Mouse (Mus musculus) kidney, adult 8-10 months (tissue): ENCODE results near the gene Trabd2b.

Source experiments
- DNase-seq, 2 experiments: peaks; one replicate each; pipeline ENCODE4 v3.0.0; 2022

Gene Trabd2b

DNA sequence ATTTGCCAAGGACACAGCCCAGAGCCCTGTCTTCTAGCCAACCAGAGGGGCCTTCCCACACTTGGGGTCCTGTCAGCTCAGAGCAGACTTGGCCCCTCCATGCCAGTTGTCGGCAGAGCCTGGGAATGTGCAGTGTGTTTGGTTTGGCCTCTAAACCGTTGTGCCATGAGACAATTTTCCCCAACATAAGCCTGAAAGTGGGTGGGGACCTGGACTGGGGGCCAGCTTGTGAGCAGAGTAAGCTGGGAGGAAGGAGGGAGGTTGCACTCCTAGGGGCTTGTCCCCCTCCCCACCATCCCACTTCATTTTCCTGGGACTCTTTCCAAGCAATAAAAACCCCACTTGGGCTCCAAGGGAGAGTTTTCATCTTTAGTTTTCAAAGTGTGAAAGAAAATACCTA lies 201.3 kb downstream of the Trabd2b start:
- DNase-seq, result no peak

DNA sequence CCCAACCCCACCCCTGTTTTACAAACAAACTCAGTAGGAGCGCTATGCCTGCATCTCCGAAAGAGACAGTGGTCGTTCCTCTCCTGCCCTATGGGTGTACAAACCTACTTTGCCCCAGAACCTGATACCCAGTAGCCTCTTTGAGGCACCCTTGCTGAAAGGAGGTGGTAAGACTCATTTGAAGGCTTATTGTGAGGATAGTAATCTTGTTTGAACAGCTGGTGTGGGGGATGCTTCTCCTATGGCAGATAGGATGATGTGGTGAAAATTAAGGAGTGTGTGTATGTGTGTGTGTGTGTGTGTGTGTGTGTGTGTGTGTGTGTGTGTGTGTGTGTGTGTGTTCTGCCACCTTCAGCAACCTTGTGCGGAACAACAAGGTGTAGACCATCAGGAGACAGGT lies 202.8 kb downstream of the Trabd2b start:
- no peak for DNase-seq

DNA sequence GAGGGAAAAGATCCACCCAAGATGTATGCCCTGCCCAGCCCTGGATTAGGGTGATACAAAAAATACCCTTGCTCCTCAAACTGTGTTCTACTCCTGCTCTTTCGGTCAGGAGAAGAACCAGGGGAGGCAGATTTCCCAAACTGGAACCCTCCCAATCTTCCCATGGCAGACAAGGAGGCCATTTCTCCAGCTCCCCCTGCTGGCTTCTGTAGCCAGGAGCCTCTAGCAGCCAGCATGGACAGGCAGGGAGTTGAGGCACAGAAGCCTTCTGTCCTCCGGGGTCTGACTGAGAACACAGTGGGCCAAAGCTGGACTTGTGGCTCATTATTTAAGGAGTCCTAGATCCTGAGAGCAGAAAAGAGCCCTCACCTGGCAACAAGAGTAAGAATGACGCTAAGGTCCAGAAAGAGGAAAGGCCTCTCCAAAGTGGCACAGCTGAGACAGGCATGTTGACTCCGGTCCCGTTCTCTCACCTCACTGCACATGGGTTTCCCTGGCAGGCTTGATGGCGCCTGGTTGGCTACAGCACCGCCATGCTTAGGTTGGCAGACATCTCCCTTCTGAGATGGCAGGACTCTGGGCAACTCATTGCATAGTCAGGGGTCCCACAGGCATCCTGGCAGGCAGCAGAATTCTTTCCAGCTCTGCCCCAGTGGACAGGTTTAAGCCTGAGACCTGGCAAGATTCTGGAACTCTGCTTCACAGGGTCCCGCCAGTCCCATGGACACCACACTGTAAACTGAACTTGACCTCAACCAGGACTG lies 204.8 kb downstream of the Trabd2b start:
- no peak for DNase-seq

GRCm38 (mm10) chr4:114612032-114612431 lies 205.5 kb downstream of the Trabd2b start:
- no peak for DNase-seq

DNA sequence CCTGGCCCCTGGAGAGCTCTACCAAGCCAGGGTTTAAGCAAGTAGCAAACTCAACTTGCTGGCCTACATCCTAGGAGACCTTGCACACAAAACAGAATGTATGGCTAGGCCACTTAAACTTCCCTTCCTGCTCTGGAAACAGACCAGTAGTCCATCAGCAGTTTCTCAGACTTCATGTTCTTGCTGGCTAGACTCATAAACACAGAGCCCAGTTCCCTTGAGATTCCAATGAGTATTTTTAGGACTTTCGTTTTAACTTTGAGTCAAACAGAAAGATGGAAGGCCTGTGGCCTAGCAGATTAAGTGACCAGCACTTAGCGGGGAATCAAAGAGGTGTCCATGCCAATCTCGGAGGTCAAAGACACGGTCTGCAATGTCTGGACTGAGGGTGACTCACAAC lies 206.3 kb downstream of the Trabd2b start:
- no peak for DNase-seq

GRCm38 (mm10) chr4:114614086-114614485 lies 207.6 kb downstream of the Trabd2b start:
- peak; percentile 18 to 41 for DNase-seq

- no peak for DNase-seq
Measured at GRCm38 (mm10) chr4:114615765-114616164, 209.2 kb downstream of the Trabd2b start.

DNA sequence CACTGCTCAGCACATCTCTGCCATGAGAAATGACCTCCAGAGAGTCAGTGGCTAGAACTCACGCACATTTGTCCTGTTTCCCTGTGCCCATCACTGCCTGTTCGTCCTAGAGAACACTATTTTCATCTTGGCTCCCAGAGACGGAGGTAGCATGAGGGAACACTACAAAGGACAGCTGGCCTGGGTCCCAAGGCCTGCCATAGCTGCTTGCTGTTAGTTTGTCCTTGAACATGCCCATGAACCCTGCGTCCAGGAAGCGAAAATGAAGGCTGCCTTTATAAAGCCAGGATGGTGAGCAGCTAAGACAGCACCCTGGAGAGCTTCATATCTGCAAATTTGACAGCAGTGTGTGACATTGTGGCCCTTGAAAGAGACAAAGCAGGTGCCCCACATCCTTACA lies 216.4 kb downstream of the Trabd2b start:
- no peak for DNase-seq

GRCm38 (mm10) chr4:114624114-114624910 lies 217.8 kb downstream of the Trabd2b start:
- DNase-seq, result no peak

- DNase-seq, result no peak
Measured at GRCm38 (mm10) chr4:114625357-114625756, 218.8 kb downstream of the Trabd2b start.

DNA sequence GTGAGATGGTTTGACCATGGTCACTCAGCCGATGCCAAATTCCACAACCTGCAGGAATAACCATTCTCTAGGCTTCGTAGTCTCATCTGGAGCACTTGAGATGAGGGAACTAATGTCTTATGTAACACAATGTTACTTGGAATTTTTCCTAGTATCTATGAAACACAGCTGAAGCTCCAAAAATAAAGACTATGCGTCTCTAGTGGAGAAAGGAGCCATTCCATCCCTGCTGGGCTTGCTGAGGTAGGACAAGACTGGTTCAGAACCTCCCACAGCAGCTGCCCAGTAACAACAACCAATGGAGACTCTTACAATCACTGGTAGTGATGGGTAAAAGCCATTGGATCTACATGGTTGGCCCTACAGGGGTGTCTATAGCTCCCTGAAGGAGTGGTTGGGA lies 219.4 kb downstream of the Trabd2b start:
- no peak for DNase-seq

DNA sequence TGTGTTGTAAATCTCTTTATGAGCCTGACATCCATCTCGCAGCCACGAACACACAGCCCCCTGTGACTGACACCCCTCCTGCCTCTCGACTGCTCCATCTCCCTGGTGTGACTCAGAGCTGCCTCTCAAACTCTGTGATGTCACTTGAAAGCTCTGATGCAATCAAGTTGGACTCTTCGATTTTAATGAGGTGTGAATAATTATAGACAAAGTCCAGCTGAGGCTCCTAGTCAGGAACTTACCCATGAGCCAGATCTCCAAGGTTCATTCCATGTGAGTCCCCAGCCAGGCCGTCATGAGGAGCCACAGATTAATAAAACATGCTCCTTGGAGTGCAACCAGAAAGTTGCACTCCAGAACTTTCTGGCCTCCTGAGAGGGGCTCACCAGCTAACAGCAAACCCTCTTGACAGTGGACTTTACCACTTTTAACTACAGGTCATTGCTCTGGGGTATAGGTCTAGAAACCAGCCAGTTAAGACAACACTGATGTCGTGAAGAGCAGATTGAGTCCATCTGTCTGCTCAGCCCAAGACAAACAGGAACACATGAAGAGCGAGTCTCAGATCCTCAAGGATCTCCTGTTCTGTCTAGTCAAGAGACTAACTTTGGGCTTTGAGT lies 221.3 kb downstream of the Trabd2b start:
- DNase-seq, result peak; percentile 25 to 49

GRCm38 (mm10) chr4:114635889-114636288 lies 229.4 kb downstream of the Trabd2b start:
- peak; percentile 59 to 83 for DNase-seq

DNA sequence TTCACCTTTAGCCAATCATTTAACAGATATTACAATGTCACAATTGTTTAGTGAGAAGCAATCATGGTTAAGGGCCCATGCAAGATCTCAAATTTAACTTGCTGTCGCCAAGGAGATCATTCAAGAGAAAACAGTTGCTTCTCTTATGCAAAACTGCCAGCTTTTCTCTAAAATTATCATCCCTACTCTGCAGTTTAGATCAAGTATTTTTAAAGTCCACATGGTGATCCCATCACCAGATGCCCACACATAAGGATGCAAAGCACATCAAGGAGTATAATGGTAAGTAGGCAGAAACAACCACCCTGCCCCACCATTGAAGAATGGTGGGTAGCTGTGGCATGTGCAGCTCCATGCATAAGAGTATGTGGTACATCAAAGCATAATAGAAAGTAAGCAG lies 229.8 kb downstream of the Trabd2b start:
- DNase-seq, result no peak

- peak; percentile 27 to 46 for DNase-seq
Measured at GRCm38 (mm10) chr4:114637120-114637519, 230.6 kb downstream of the Trabd2b start.

DNA sequence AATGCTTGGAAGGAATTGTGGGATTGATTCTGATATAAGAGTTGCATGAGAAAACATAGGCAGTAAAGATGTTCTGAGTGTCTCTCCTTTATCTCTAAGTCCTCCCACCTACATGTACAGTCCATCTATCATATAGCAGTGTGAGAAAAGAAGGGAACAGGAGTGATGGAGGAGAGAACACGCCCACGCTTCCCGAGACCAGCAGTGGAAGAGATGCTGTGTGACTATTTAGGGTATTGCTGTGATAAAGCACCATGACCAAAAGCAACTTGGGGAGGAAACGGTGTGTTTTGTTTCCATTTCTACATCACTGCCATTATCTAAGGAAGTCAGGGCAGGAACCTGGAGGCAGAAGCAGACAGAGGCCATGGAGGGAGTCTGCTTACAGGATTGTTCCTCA lies 235.9 kb downstream of the Trabd2b start:
- no peak for DNase-seq

DNA sequence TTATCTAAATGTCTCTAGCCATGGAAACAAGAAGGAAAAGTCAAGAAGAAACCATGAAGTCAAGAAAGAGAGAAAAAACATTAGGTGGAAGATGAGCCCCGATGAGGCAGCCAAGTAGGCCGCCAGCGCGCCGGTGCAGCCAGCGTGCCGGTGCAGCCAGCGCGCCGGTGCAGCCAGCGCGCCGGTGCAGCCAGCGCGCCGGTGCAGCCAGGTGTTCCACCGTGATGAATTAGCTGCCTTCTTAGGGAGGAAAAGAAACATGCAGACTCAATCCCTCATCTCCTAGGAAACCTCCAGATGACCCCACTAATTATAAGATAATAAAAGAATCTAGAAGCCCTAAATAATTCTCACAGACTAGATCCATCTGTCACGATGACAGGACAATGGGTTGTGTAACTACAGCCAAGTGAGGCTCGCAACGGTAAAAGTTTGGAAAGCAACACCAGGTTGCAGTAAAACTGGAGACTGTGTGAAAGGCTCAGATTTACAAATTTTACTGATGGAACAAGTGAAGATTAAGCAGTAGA lies 237.2 kb downstream of the Trabd2b start:
- DNase-seq, result no peak

GRCm38 (mm10) chr4:114645341-114645740 lies 238.8 kb downstream of the Trabd2b start:
- no peak for DNase-seq

DNA sequence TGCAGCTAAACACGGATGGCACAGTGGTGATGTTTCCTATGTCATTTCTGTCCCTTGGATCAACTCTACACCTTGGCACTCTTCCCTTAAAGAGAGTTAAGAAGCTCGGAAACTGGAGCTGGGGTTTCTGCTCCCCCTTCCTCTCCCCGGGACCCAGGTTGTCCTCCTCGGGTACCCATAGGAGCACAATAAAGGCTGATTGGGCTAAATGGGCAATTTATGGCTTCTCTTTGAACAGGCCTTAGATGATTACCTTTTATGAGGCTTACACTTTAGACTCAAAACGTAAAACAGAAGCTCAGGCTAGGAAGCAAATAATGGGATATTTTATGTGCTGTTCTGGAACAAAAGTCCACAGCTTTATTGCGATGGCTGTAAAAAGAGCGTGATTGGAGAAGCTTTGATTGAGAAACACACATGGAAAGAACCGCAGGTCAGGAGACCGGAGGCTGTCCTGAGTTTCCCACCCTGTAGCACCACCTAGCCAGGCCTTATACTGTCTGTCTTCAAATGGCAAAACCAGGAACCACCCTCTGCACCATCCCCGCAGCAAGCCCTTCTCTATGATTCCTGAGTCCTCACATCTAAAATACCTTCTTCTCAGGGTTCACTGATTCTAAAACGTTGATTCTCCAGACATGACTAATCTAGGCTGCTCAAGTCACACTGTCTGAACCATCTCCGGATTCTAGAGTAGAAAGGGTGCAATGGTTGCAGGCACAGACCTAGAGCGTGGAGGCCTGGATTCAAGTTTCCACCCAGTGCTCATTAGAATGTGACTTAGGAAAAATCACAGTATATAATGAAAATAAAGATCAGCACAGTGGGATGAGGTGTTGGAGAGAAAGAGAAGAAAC lies 240.5 kb downstream of the Trabd2b start:
- DNase-seq, result no peak

DNA sequence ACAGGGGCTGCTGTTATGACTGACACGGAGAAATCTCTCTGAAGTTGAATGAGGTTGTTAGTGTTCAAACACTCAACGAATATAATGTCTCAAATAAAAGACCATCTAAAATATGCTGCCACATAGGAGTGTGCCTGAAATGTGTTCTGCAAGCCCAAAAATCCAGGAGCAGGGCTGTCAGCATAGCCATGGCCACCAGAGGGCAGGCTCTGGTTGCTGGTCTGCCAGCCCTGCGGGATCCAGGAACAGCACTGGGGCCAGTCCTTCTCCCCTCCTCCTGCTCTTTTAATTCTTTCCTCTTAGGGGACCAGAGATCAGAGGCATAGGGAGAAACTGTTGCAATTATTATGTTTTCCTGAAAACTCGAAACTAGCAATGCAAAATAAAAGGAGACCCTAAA lies 241.2 kb downstream of the Trabd2b start:
- DNase-seq, result peak in 1 of 2 experiments; percentile 68

DNA sequence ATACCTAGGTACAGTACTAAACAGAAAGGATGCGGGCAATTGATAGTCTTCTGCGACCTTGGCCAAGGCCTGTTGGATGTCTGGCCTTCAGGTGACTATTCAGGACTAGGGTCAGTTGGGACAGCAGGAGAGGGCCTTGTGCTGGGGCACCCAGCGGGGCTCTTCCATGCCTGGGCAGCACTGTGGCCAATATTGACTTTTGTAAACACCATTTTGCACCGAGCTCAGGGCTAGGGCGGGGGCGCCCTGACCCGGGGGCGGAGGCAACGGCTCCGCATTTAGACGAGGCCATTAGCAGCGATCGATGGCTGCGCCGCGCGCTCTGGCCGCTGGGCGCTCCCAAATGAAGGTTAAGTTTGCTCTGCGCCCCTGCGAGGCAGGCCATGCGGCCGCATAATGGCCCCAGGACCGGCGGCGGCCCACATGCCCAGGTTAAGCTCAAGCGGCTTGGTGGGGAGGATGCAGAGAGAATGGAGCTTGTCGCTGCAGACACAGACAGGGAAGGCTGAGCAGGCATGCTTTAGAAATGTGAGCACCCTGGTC lies 242.1 kb downstream of the Trabd2b start:
- no peak for DNase-seq

DNA sequence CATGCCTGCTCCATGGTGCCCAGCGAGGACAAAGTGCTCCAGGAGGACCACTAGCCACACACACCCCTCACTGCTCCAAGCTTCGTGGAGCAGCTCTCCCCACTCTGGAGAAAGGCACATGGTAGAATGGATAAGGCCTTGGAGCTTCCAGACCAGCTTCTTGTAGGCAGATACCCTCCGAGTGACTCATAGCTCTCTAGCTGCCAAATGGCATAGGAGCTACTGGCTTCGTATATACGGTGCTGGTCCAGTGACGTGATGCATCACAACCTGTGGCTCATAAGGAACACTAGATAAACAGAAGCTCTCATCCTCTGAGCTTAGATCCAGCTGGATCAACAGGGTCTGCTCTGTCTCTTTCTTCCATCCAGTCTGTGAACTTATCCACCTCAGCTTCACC lies 244.0 kb downstream of the Trabd2b start:
- DNase-seq, result no peak
